Mouse (Mus musculus) Patski (cell line): Measurements from ENCODE around the gene Hras. TPM values are rescaled to one million over a fixed set of nuclear protein-coding genes. Genes with fewer than 3 reads are reported as not detected.

ENCODE experiments used
- ATAC-seq: fragments of 100-300 bp; one replicate; pipeline ENCODE4 v1.8.0; 2021
- CTCF ChIA-PET: fragments of 350-600 bp; sonication (Branson Sonifier 250); formaldehyde crosslinking; loops from one replicate; lab custom pipeline; 2022; ENCODE audit warnings: inconsistent platforms; lab: Charles Lee
- POLR2A ChIA-PET: fragments of 350-600 bp; sonication (Branson Sonifier 250); formaldehyde crosslinking; loops from one replicate; lab custom pipeline; 2022; ENCODE audit warnings: antibody characterized with exemption, inconsistent platforms; lab: Charles Lee
- DNase-seq: peaks from one replicate; pipeline ENCODE4 v3.0.0-alpha.2; 2011; ENCODE audit warnings: low read depth, low spot score
- H3K27me3 ChIP-seq: fragments of 371-371 bp; one replicate; pipeline ENCODE4 v1.5.1; 2021
- CTCF ChIP-seq: fragments of 100-300 bp; IDR thresholded peaks from one replicate; pipeline ENCODE4 v1.5.1; 2021
- in situ Hi-C: fragments of 300-500 bp; cut with MboI; formaldehyde crosslinking; loops from 3 replicates; pipeline ENCODE4 v1.11.1; 2018; ENCODE audit warnings: low pct_unique_long_range_greater_than_20kb, mixed read lengths
- polyA plus RNA-seq: library from polyadenylated mRNA; unstranded; gene quantifications from one replicate; pipeline ENCODE4 v1.2.3, GENCODE M21; 2021

Gene Hras
- polyA plus RNA-seq, 1 experiment from 2014 or later: 80.1 TPM

DNA sequence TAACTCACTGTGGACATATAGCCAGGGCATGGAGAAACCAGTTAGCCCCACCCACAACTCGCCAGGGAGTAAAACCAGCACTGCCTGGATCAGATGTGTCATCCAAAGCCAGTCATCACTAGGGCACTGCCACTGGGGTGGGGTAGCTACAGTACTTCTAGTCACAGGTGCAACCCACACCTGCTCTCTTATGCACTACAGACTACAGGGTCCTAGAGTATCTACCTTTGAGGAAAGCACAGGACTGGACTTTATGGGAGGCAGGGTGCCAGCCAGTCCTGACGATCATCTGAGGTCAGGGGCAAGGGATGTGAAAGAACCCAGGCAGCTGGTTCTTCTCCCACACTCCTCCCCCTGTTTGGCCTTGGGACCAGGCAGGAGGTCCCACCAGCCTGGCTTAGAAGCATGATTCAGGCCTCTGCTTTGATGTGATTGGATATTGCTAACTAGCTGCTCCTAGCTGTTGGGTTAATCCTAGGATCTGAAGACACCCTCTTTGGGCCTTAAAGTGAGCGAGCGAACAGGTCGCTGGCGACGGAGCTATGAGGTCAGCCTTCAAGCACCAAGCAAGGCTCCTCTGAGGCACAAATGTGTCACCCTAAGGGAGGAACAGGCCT is 25.8 kb downstream of the Hras start:
- POLR2A ChIA-PET: interaction anchor here (1.3 kb wide), 1 partner anchor 25 kb away, joined by 3 read pairs; the partner anchor contains the start of gene Hras
- DNase-seq (peak; percentile 42), ATAC-seq (peak; percentile 64)
- H3K27me3 ChIP-seq: no peaks in the 10 kb centered on the region
- TF ChIP-seq CTCF: no peak
- CTCF ChIA-PET: interaction anchor here (0.7 kb wide), 1 partner anchor 8 kb away, joined by 3 read pairs; no protein-coding TSS in a partner anchor
- in situ Hi-C loops: loop anchor here (25.0 kb wide), 1 partner anchor 1056 kb away; the partner anchor contains the start of genes Echs1, Fuom and Paox

DNA sequence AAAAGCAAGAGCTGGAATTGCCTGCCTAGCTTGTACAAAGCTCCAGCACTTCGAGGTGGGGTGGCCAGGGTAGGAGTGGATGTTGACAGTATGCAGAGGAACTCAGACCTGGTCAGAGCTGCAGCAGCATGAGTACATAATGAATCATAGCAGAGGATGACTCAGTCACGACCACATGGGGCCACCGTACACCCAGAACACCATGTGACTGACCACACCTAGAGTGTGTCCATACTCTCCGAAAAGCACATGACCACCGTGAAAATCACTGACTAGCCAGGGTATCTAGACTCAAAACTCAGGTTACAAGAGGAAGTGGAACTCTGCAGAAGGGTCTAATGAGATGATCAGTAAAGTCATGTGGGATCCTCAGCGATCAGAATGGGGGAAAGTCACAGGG is 29.0 kb downstream of the Hras start:
- H3K27me3 ChIP-seq: no peaks in the 10 kb centered on the region
- POLR2A ChIA-PET: no interaction called here
- peak; percentile 73 for DNase-seq
- in situ Hi-C loops: loop anchor here (25.0 kb wide), 1 partner anchor 1053 kb away; the partner anchor contains the start of genes Echs1, Fuom and Paox
- peak; percentile 86 for ATAC-seq
- no peak for TF ChIP-seq CTCF
- CTCF ChIA-PET: interaction anchor here (1.1 to 1.9 kb wide), 2 partner anchors 12 to 25 kb away, joined by 3 to 10 read pairs; no protein-coding TSS in a partner anchor

DNA sequence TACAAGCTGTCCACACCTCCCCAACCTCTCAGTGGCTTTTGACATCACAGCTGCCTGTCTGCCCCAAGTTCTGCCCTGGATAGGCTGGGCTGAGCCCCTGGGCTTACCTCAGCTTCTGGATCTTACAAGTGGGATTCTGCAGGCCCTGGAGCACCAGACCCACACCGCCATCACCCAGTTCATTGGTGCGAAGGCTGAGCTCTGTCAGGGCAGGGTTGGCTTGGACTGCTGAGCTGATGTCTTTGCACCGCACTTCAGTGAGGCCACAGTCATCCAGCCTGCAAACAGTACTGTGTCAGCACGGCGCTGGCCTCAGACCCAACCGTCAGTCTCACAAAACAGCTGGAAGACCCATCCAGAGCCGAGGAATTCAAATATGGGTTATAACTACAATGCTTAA is 29.4 kb downstream of the Hras start:
- POLR2A ChIA-PET: interaction anchor here (0.9 kb wide), 1 partner anchor 10 kb away, joined by 3 read pairs; no protein-coding TSS in a partner anchor
- in situ Hi-C loops: loop anchor here (25.0 kb wide), 1 partner anchor 1052 kb away; the partner anchor contains the start of genes Echs1, Fuom and Paox
- DNase-seq (no peak), ATAC-seq (no peak)
- H3K27me3 ChIP-seq: no peaks in the 10 kb centered on the region
- no peak for TF ChIP-seq CTCF
- CTCF ChIA-PET: interaction anchor here (1.7 to 1.9 kb wide), 2 partner anchors 12 to 21 kb away, joined by 5 to 10 read pairs; no protein-coding TSS in a partner anchor

GRCm38 (mm10) chr7:141155362-141155761 is 38.4 kb downstream of the Hras start:
- ATAC-seq (no peak), DNase-seq (no peak)
- CTCF ChIA-PET: interaction anchor here (1.3 kb wide), 1 partner anchor 13 kb away, joined by 3 read pairs; no protein-coding TSS in a partner anchor
- no peaks in the 10 kb centered on the region for H3K27me3 ChIP-seq
- in situ Hi-C loops: loop anchor here (25.0 kb wide), 1 partner anchor 1043 kb away; the partner anchor contains the start of genes Echs1, Fuom and Paox
- POLR2A ChIA-PET: no interaction called here
- TF ChIP-seq CTCF: no peak

DNA sequence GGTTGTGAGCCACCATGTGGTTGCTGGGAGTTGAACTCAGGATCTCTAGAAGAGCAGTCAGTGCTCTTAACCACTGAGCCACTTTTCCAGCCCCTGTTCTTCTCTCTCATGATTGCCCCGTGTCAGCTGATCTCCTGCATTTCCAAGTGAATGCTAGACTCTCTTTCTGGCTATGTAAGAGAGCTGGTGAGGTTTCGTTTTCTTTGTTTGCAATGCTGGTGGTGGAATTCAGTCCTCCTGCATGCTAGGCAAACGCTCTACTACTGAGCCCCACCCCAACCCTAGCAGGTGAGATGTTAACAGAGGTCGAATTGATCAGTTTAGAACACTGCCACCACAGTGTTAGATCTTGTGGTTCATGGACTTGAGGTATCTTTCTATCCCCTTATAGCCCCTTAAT is 45.2 kb downstream of the Hras start:
- ChIA-PET POLR2A (no interaction called here), CTCF (interaction anchor here (1.3 to 1.4 kb wide), 2 partner anchors 15 to 18 kb away, joined by 3 read pairs; no protein-coding TSS in a partner anchor)
- H3K27me3 ChIP-seq: no peaks in the 10 kb centered on the region
- ATAC-seq (no peak), DNase-seq (no peak)
- in situ Hi-C loops: no loop called here
- no peak for TF ChIP-seq CTCF

DNA sequence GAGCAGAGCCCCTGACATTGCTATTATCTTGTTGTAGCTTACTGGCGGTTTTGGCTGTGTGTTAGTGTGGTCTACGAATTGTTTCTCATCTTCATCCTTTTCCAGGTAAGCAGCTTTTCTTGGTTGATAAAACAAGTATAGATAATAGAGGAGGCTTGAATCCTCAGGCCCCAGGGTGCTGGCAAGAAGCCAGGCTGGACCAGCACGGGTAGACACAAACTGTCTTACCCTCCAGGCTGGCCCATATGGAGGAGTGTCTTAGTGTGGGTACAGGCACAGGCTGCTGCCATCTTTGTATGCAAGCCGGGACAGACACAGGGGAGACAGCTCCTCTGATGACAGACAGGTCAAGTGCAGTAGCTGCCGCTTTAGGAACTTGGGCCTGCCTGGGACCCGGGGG is 46.8 kb downstream of the Hras start:
- ChIA-PET POLR2A (interaction anchor here (0.7 kb wide), 1 partner anchor 77 kb away, joined by 3 read pairs; no protein-coding TSS in a partner anchor), CTCF (no interaction called here)
- no peaks in the 10 kb centered on the region for H3K27me3 ChIP-seq
- ATAC-seq (no peak), DNase-seq (no peak)
- no peak for TF ChIP-seq CTCF
- in situ Hi-C loops: no loop called here

DNA sequence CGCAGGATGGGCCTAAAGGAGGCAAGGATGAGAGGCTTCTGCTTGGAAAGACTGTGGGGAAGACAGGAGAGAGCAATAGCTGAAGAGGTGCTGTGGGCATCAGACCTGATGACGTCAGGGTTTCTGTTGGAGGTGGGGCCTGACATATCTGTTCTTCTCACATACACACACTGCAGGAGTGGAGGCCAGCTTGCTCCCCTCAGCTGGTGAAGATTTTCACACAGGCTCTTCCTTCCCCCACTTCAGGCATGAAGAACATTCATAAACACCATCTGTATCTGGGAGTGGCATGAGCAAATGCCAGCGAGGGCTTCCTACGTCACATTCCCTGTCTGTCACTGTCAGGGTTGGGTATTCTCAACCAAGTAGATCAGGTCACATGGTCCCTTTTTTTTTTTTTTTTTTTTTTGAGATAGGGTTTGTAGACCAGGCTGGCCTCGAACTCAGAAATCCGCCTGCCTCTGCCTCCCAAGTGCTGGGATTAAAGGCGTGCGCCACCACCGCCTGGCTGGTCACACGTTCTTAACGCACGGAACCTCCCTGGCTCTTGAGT is 47.7 kb downstream of the Hras start:
- no peak for DNase-seq
- in situ Hi-C loops: no loop called here
- H3K27me3 ChIP-seq: no peaks in the 10 kb centered on the region
- ChIA-PET CTCF (no interaction called here), POLR2A (interaction anchor here (0.7 kb wide), 1 partner anchor 76 kb away, joined by 3 read pairs; no protein-coding TSS in a partner anchor)
- ATAC-seq: no peak
- TF ChIP-seq CTCF: no peak

GRCm38 (mm10) chr7:141145403-141145802 is 48.4 kb downstream of the Hras start:
- ChIA-PET POLR2A (no interaction called here), CTCF (interaction anchor here (1.9 kb wide), 1 partner anchor 13 kb away, joined by 6 read pairs; no protein-coding TSS in a partner anchor)
- ATAC-seq (no peak), DNase-seq (no peak)
- in situ Hi-C loops: no loop called here
- no peaks in the 10 kb centered on the region for H3K27me3 ChIP-seq
- TF ChIP-seq CTCF: no peak

DNA sequence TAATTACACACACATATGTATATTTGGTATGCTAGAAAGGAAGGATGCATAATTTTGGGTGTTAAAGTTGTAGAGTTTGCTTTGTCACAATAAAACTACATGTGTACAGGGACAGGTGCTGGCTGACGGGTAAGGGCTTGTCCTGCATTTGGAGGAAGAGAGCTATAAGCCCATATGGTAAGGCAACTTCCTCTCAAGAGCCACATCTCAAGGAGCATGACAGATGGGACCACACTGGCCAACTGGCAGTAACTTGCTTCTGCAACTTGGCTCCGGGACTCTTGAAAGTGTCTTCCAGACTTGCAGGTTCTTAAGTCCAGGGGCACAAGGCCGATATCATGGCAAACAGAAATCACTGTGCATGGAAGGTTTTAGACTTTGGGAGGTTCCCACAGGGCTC is 49.2 kb downstream of the Hras start:
- POLR2A ChIA-PET: no interaction called here
- H3K27me3 ChIP-seq: no peaks in the 10 kb centered on the region
- DNase-seq (no peak), ATAC-seq (no peak)
- CTCF ChIA-PET: interaction anchor here (1.9 kb wide), 1 partner anchor 13 kb away, joined by 6 read pairs; no protein-coding TSS in a partner anchor
- in situ Hi-C loops: no loop called here
- no peak for TF ChIP-seq CTCF

GRCm38 (mm10) chr7:141143861-141144260 is 49.9 kb downstream of the Hras start:
- POLR2A ChIA-PET: interaction anchor here (0.5 to 1.4 kb wide), 2 partner anchors 20 to 95 kb away, joined by 3 to 5 read pairs; no protein-coding TSS in a partner anchor
- DNase-seq: no peak
- TF ChIP-seq CTCF: no peak
- H3K27me3 ChIP-seq: no peaks in the 10 kb centered on the region
- CTCF ChIA-PET: interaction anchor here (1.5 to 1.9 kb wide), 2 partner anchors 12 to 20 kb away, joined by 5 to 6 read pairs; no protein-coding TSS in a partner anchor
- no peak for ATAC-seq
- in situ Hi-C loops: no loop called here
